Mouse (Mus musculus) heart, postnatal 0 days (tissue): ENCODE results near the gene Bsnd.

Source experiments
- CTCF ChIP-seq: IDR thresholded peaks from 2 replicates; pipeline ENCODE4 v1.5.1; 2016; ENCODE audit warnings: antibody characterized with exemption, control low read depth, low read depth
- EP300 ChIP-seq: IDR thresholded peaks from 2 replicates; pipeline ENCODE4 v1.6.1; 2016; ENCODE audit warnings: antibody characterized with exemption, low read depth

DNA sequence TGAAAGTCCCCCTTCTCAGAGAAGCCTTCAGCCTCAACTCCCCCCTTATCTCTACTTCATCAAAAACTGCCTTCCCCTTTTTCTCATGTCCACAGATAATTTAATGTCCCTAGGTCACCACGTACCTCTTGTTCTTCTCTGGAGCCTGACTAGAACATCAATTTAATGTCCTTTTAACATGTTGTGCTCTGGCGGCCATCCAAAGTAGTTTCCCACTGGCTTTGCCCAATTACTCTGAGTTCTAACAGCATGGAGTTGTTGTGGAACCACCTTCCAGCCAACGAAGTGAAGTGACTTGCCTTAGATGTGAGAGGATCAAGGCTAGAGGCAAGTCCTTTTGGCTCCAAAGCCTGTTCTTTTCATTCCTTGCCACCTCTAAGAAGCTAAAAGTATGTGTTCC is 49.4 kb upstream of the Bsnd start:
- TF ChIP-seq CTCF: no peak
- TF ChIP-seq EP300: no peak
